8 mouse cellular contexts compared by ENCODE assay signal in genomic region chr15:98602191-98602881, GRCm38 (mm10). TPM values are rescaled to one million over a fixed set of nuclear protein-coding genes. Genes with fewer than 3 reads are reported as not detected.
A peak's percentile ranks its signal among the peaks of the same experiment; 100 is the strongest.
DNase-seq lines count a peak whose midpoint lies in the region; ATAC-seq lines count a peak whose summit lies in the region.

No protein-coding gene starts in this region.

- H3K9ac ChIP-seq in intestine, embryonic 15.5 days, result peak overlapping the region; percentile 44
- peak overlapping the region; percentile 52; the same call in 1 of the 2 replicates for H3K9ac ChIP-seq in midbrain, embryonic 13.5 days (replicated peaks)

- peak; percentile 87 for DNase-seq in 3T3-L1 (ENCODE audit: low read depth, low spot score)
- peak; percentile 33 for DNase-seq in ES-CJ7 (ENCODE audit: low read depth, low spot score)
- peak; percentile 54 for DNase-seq in gastrocnemius, postnatal 10 days
- no peak for DNase-seq in cerebellum, postnatal 4 days (ENCODE audit: low spot score in 2 of 2)
- DNase-seq in cerebellum, adult 18-20 months, result no peak
- no peak for DNase-seq in left cerebral cortex, postnatal 25 days (ENCODE audit: low spot score in 2 of 2)

- peaks cover 40% of the 10 kb centered on the region for H3K4me1 ChIP-seq in intestine, embryonic 15.5 days (replicated peaks)
- H3K4me1 ChIP-seq in midbrain, embryonic 13.5 days (replicated peaks), result peaks cover 35% of the 10 kb centered on the region

- ATAC-seq in intestine, embryonic 15.5 days, result peak; percentile 50; the same call in 1 of the 2 replicates
- no peak for ATAC-seq in midbrain, embryonic 13.5 days

- peak overlapping the region; percentile 62 for H3K4me2 ChIP-seq in intestine, embryonic 15.5 days (replicated peaks)
- no peak overlapping the region for H3K4me2 ChIP-seq in midbrain, embryonic 13.5 days (replicated peaks)

- peaks cover 38% of the 10 kb centered on the region for H3K36me3 ChIP-seq in intestine, embryonic 15.5 days
- peaks cover 61% of the 10 kb centered on the region for H3K36me3 ChIP-seq in midbrain, embryonic 13.5 days

- peak overlapping the region; percentile 45 for H3K27ac ChIP-seq in intestine, embryonic 15.5 days
- no peak overlapping the region for H3K27ac ChIP-seq in midbrain, embryonic 13.5 days

- H3K9me3 ChIP-seq in intestine, embryonic 15.5 days, result no peaks in the 10 kb centered on the region
- H3K9me3 ChIP-seq in midbrain, embryonic 13.5 days, result no peaks in the 10 kb centered on the region

- intact Hi-C loops in left cerebral cortex, postnatal 25 days (cut with DNase I), result no loop called here

- WGBS in intestine, embryonic 15.5 days, result 43% methylated on average over 13 of the region's 13 CpGs
- 67% methylated on average over 13 of the region's 13 CpGs for WGBS in midbrain, embryonic 13.5 days

- peak overlapping the region; percentile 29 for H3K4me3 ChIP-seq in intestine, embryonic 15.5 days (replicated peaks)
- no peak overlapping the region for H3K4me3 ChIP-seq in midbrain, embryonic 13.5 days (replicated peaks)

- no peaks in the 10 kb centered on the region for H3K27me3 ChIP-seq in intestine, embryonic 15.5 days (replicated peaks)
- no peaks in the 10 kb centered on the region for H3K27me3 ChIP-seq in midbrain, embryonic 13.5 days

RNA-seq across cellular contexts. Expression of gene Adcy6, which starts 7.5 kb away (rescaled TPM):
- total RNA-seq in gastrocnemius, postnatal 10 days (2021), result 10 to 100 TPM; 39.9 to 45.3 TPM
- polyA plus RNA-seq in intestine, embryonic 15.5 days (2015; fragmentation: Nextera tagmentation; extraction: Ambion mirVana), result 21.4 and 23.0 TPM in 2 replicates
- 10.6 and 13.0 TPM in 2 replicates for polyA plus RNA-seq in midbrain, embryonic 13.5 days (2015; fragmentation: Nextera tagmentation; extraction: Ambion mirVana)
- total RNA-seq in left cerebral cortex, postnatal 25 days (2021), result 10 to 100 TPM; 51.7 to 53.7 TPM

RNA-seq across cellular contexts. Expression of gene Cacnb3, which starts 28.3 kb away (rescaled TPM):
- 10 to 100 TPM; 12.0 to 15.4 TPM for total RNA-seq in gastrocnemius, postnatal 10 days (2021)
- polyA plus RNA-seq in intestine, embryonic 15.5 days (2015; fragmentation: Nextera tagmentation; extraction: Ambion mirVana), result 24.9 and 26.7 TPM in 2 replicates
- 139 and 157 TPM in 2 replicates for polyA plus RNA-seq in midbrain, embryonic 13.5 days (2015; fragmentation: Nextera tagmentation; extraction: Ambion mirVana)
- total RNA-seq in left cerebral cortex, postnatal 25 days (2021), result 100 to 1,000 TPM; 277 to 286 TPM

RNA-seq across cellular contexts. Expression of gene 4930415O20Rik, which starts 31.5 kb away (rescaled TPM):
- total RNA-seq in gastrocnemius, postnatal 10 days (2021), result not detected
- 0.77 TPM in 1 of 2 replicates, not detected in the other for polyA plus RNA-seq in intestine, embryonic 15.5 days (2015; fragmentation: Nextera tagmentation; extraction: Ambion mirVana)
- polyA plus RNA-seq in midbrain, embryonic 13.5 days (2015; fragmentation: Nextera tagmentation; extraction: Ambion mirVana), result 0.67 TPM in 1 of 2 replicates, not detected in the other
- total RNA-seq in left cerebral cortex, postnatal 25 days (2021), result not detected

RNA-seq across cellular contexts. Expression of gene Ccnt1, which starts 31.6 kb away (rescaled TPM):
- total RNA-seq in gastrocnemius, postnatal 10 days (2021), result 10 to 100 TPM; 21.7 to 30.4 TPM
- 42.4 and 44.9 TPM in 2 replicates for polyA plus RNA-seq in intestine, embryonic 15.5 days (2015; fragmentation: Nextera tagmentation; extraction: Ambion mirVana)
- polyA plus RNA-seq in midbrain, embryonic 13.5 days (2015; fragmentation: Nextera tagmentation; extraction: Ambion mirVana), result 72.7 and 75.1 TPM in 2 replicates
- 10 to 100 TPM; 45.5 to 45.9 TPM for total RNA-seq in left cerebral cortex, postnatal 25 days (2021)

Comparison
In these comparisons a context has a peak if more than half of its experiments do, and no peak if none do; other contexts are left out.
1. DNase-seq: peak in 3T3-L1 (single experiment), ES-CJ7 (single experiment) and gastrocnemius, postnatal 10 days (single experiment); none in cerebellum, postnatal 4 days (0 of 2), cerebellum, adult 18-20 months (0 of 2) and left cerebral cortex, postnatal 25 days (0 of 2).
2. RNA of gene Cacnb3, which starts 28.3 kb away (total RNA-seq): 277 to 286 TPM in left cerebral cortex, postnatal 25 days; 12.0 to 15.4 TPM in gastrocnemius, postnatal 10 days; every median in the first group is over 10 times any median in the second.